Mouse (Mus musculus) spleen, embryonic (tissue): Measurements from ENCODE around the gene Pcyt1b.

Source experiments
- CTCF ChIA-PET: fragments of 350-600 bp; sonication (Branson Sonifier 250); formaldehyde crosslinking; loops from one replicate; lab custom pipeline; 2022; lab: Charles Lee

The Pcyt1b gene

GRCm38 (mm10) chrX:93654218-93655002 is at the start of gene Pcyt1b:
Gene Pcyt1b, plus strand, starts transcription at chrX:93654863.
- CTCF ChIA-PET = no interaction called here

GRCm38 (mm10) chrX:93630256-93630655 is 24.4 kb upstream of the Pcyt1b start:
- CTCF ChIA-PET = no interaction called here

GRCm38 (mm10) chrX:93631657-93632449 is 22.8 kb upstream of the Pcyt1b start, which contains the start of gene Pola1:
Gene Pola1, minus strand, starts transcription at chrX:93632155.
- CTCF ChIA-PET = interaction anchor here (0.6 kb wide), 1 partner anchor 28 kb away, joined by 8 read pairs; no protein-coding TSS in a partner anchor

- CTCF ChIA-PET = interaction anchor here (0.5 kb wide), 1 partner anchor 25 kb away, joined by 5 read pairs; no protein-coding TSS in a partner anchor
Measured at GRCm38 (mm10) chrX:93634861-93635375, 19.7 kb upstream of the Pcyt1b start.

GRCm38 (mm10) chrX:93643600-93643999 is 11.1 kb upstream of the Pcyt1b start:
- CTCF ChIA-PET = no interaction called here

GRCm38 (mm10) chrX:93644022-93644421 is 10.6 kb upstream of the Pcyt1b start:
- CTCF ChIA-PET = no interaction called here

GRCm38 (mm10) chrX:93650738-93651137 is 3.9 kb upstream of the Pcyt1b start:
- CTCF ChIA-PET = no interaction called here

- CTCF ChIA-PET = no interaction called here
Measured at GRCm38 (mm10) chrX:93655153-93655552, 490 bp downstream of the Pcyt1b start.

GRCm38 (mm10) chrX:93663919-93664586 is 9.4 kb downstream of the Pcyt1b start:
- CTCF ChIA-PET = no interaction called here

- CTCF ChIA-PET = no interaction called here
Measured at GRCm38 (mm10) chrX:93664787-93665186, 10.1 kb downstream of the Pcyt1b start.

- CTCF ChIA-PET = no interaction called here
Measured at GRCm38 (mm10) chrX:93674432-93674831, 19.8 kb downstream of the Pcyt1b start.

- CTCF ChIA-PET = no interaction called here
Measured at GRCm38 (mm10) chrX:93674836-93675795, 20.5 kb downstream of the Pcyt1b start.

GRCm38 (mm10) chrX:93676228-93676627 is 21.6 kb downstream of the Pcyt1b start:
- CTCF ChIA-PET = no interaction called here

GRCm38 (mm10) chrX:93689287-93689686 is 34.6 kb downstream of the Pcyt1b start:
- CTCF ChIA-PET = no interaction called here

GRCm38 (mm10) chrX:93690672-93691071 is 36.0 kb downstream of the Pcyt1b start:
- CTCF ChIA-PET = interaction anchor here (0.7 kb wide), 1 partner anchor 135 kb away, joined by 3 read pairs; no protein-coding TSS in a partner anchor

GRCm38 (mm10) chrX:93697596-93697995 is 42.9 kb downstream of the Pcyt1b start:
- CTCF ChIA-PET = no interaction called here

GRCm38 (mm10) chrX:93700528-93701225 is 46.0 kb downstream of the Pcyt1b start:
- CTCF ChIA-PET = no interaction called here

- CTCF ChIA-PET = no interaction called here
Measured at GRCm38 (mm10) chrX:93712566-93712965, 57.9 kb downstream of the Pcyt1b start.

- CTCF ChIA-PET = no interaction called here
Measured at GRCm38 (mm10) chrX:93729529-93729928, 74.9 kb downstream of the Pcyt1b start.

GRCm38 (mm10) chrX:93730854-93731253 is 76.2 kb downstream of the Pcyt1b start:
- CTCF ChIA-PET = no interaction called here
